Mouse (Mus musculus): ENCODE data around the gene Rtn4r. TPM values are rescaled to one million over a fixed set of nuclear protein-coding genes. Genes with fewer than 3 reads are reported as not detected.

The Rtn4r gene
- total RNA-seq, 1 experiment from 2014 or later = not detected

DNA sequence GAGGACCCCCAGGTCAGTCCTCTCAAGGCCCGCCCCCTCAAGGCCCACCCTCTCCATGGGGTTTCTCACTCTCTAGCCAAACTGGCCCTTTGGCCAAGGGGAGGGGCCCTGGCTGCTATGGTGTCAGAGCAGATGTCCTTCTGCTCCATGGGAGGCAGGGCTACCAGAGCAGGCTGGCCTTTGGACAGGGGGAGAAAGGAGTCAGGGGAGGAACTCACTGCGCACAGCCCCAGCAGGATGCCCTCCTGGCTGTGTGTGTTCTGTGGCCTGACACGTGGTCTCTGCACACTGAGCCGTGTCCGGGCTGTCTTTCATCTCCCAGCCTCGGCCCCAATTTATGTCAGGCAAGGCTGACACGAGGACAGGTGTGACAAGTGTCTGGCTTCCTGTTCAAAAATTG is 8.6 kb downstream of the Rtn4r start:
- ATAC-seq (replicated peaks in 1 of 2; ENCODE audit: insufficient read depth in 1 of 2, low FRiP score in 2 of 2, low TSS enrichment in 1 of 2, low read depth in 1 of 2, poor library complexity in 2 of 2, severe bottlenecking in 2 of 2) = no peak

DNA sequence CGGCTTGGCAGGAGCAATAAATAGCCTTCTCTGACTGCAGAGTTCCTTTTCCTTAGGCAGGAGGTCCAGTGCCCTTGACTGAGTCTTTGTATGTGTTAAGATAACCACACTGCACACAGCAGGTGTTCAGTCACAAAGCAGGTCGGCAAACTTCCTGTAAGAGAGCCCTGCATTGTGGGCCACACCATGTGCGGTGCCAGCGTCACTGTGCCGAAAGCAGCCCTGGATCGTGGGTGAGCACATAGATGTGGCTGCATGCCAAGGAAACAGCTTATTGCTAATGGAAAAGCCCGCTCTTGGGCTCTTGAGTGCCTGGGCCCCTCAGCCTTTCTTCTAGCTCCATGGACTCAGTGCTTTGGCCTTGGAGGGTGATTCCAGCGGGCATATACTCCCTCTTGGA is 16.8 kb downstream of the Rtn4r start:
- ATAC-seq (replicated peaks in 1 of 2; ENCODE audit: insufficient read depth in 1 of 2, low FRiP score in 2 of 2, low TSS enrichment in 1 of 2, low read depth in 1 of 2, poor library complexity in 2 of 2, severe bottlenecking in 2 of 2) = peak; percentile 77 to 88

DNA sequence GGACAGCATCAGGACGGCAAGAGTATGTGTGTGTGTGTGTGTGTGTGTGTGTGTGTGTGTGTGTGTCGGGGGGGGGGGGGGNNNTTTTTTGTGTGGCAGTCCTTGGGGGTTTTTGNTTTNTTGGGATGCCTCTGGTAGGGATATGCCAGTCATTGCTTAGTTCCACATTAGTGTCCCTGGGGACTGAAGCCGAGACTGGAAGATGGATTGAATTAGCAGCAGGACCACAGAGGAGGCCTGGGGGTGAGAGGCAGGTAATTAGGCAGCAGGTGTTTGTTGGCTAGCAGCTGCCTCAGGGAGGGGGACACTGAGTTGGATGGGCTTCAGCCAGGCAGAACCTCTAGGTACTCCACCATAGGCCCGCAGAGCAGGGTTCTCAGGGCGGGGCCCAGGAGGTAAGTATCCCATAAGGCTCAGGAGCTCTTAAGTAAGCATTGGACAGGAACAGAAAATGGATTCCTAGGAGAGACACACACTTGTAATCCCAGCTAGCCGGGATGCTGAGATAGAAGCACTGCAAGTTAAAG is 18.0 kb downstream of the Rtn4r start:
- no peak for ATAC-seq (replicated peaks in 1 of 2; ENCODE audit: insufficient read depth in 1 of 2, low FRiP score in 2 of 2, low TSS enrichment in 1 of 2, low read depth in 1 of 2, poor library complexity in 2 of 2, severe bottlenecking in 2 of 2)

DNA sequence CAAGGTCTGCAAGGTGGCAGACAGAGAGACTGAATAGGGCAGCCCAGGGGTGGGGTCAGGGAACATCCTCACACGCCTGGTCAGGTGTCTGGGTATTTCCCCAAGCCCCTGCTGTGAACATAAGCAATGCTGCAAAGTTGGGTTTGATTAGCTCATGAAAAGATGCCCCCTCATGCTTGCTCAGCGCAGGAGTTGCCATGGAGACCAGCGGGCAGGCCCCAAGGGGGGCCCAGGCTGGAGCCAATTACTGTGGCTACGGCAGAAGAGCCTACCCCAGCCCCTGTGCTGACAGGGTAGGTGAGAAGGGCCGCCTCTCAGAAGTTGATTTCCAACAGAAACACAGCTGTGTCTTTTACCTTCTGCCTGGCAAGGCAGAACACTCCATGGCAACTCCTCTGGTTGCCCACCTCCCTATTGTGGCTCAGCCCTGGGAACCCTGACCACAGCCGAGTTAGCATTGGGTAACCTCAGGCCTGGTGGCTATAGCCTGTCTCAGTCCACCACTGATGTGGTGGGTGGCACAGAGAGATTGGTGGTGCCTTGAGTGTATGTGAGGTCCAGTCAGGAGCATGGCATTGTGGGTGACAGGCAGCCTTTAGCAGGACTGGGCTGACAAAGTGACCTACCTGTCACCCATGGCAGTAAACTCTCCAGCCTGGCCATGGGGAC is 20.9 kb downstream of the Rtn4r start:
- peak in 1 of 2 experiments; percentile 34; a peak in 1 of 4 replicates for ATAC-seq (replicated peaks in 1 of 2; ENCODE audit: insufficient read depth in 1 of 2, low FRiP score in 2 of 2, low TSS enrichment in 1 of 2, low read depth in 1 of 2, poor library complexity in 2 of 2, severe bottlenecking in 2 of 2)

DNA sequence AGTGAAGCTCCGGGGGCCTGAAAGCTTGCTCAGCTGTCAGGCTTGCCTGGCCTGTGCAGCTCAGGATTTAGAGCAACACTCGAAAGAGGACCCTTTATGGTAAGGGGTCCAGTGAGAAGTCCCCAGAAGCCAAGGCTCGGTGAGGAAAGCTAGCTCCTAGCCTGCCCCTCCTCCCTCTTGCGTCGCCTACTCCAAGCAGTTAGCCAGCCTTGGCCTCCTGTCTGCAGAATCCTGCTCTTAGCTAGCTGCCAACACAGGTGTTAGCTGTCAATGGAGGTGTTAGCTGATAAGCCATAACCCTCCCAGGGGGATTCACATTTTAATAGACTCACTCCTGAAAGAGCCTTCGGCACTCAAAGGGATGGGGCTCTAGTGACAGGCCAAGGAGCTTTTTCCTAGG is 21.8 kb downstream of the Rtn4r start:
- ATAC-seq (replicated peaks in 1 of 2; ENCODE audit: insufficient read depth in 1 of 2, low FRiP score in 2 of 2, low TSS enrichment in 1 of 2, low read depth in 1 of 2, poor library complexity in 2 of 2, severe bottlenecking in 2 of 2) = no peak

DNA sequence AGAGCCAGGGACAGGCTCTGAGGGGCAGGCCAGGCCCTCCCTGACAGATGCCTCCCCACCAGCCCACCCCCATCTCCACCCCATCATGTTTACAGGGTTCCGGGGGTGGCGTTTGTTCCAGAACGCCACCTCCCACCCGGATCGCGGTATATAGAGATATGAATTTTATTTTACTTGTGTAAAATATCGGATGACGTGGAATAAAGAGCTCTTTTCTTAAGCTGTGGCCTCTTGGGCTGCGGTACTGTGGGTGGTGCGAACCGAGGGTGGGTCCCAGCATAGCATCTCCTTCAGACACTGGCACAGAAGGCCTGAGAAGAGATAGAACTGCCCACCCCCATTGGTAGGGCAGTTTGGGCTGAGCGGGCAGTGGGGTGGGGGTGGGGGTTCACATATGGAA is 24.7 kb downstream of the Rtn4r start:
- ATAC-seq (replicated peaks in 1 of 2; ENCODE audit: insufficient read depth in 1 of 2, low FRiP score in 2 of 2, low TSS enrichment in 1 of 2, low read depth in 1 of 2, poor library complexity in 2 of 2, severe bottlenecking in 2 of 2) = no peak

DNA sequence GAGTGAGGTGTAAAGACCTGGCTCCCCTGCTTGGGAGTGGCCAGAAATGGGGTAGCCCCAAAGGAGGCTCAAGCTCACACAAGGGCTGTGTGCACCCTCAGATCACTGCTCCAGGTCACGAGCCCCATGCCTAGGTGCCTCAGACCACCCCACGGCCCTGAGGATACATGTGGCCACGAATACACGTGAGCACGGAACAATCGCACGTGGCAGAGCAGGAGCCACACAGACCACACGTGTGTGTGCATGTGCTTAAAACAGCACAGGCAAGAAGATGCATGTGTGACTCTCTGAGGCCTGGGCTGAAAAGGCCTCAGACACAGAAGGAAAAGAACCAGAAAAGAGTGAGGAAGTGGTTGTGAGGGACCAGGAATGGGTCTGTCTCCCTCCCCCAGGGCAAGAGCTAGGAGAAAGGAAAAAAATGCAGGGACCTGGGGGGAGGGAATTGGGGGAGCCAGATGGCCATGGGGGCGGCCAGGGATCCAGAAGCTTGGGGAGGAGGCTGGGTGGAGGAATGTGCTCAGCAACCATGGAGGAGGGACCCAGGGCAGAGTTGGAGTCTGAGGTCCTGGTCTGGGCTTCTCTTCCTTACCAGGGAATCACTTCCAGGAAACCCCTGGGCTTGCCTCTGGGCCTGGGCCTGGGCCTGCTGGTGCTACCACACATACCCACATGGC is 25.5 kb downstream of the Rtn4r start:
- ATAC-seq (replicated peaks in 1 of 2; ENCODE audit: insufficient read depth in 1 of 2, low FRiP score in 2 of 2, low TSS enrichment in 1 of 2, low read depth in 1 of 2, poor library complexity in 2 of 2, severe bottlenecking in 2 of 2) = no peak

DNA sequence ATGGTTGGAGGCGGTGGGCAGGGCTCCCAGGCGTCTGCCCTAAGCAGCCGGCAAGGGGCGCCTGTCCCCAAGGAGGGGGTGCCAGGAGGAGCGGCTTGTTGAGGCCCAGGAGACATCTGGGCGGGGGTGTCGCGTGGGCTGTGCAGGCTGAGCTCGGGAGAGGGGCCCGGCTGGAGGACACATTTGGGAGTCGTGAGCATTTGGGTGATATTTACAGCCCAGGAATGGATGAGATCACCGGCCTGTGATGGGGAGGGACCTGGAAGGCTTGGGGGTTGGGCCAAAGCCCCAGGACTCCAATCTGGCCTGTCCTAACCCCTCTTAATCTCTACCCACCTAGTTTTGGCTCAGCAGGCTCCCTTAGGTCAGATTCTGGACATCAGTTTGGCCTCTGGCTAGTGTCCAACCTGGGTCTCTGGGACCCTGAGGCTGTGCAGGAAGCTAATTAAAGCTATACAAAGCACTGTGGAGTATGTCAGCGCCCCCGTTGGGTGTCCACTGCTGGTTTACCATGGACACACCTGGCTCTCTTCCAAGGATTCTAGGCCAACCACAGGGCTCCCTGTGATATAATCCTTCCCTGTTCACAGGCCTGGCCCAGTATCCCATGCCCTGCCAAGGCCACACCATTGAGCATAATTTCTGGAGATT is 27.2 kb downstream of the Rtn4r start:
- ATAC-seq (replicated peaks in 1 of 2; ENCODE audit: insufficient read depth in 1 of 2, low FRiP score in 2 of 2, low TSS enrichment in 1 of 2, low read depth in 1 of 2, poor library complexity in 2 of 2, severe bottlenecking in 2 of 2) = no peak

DNA sequence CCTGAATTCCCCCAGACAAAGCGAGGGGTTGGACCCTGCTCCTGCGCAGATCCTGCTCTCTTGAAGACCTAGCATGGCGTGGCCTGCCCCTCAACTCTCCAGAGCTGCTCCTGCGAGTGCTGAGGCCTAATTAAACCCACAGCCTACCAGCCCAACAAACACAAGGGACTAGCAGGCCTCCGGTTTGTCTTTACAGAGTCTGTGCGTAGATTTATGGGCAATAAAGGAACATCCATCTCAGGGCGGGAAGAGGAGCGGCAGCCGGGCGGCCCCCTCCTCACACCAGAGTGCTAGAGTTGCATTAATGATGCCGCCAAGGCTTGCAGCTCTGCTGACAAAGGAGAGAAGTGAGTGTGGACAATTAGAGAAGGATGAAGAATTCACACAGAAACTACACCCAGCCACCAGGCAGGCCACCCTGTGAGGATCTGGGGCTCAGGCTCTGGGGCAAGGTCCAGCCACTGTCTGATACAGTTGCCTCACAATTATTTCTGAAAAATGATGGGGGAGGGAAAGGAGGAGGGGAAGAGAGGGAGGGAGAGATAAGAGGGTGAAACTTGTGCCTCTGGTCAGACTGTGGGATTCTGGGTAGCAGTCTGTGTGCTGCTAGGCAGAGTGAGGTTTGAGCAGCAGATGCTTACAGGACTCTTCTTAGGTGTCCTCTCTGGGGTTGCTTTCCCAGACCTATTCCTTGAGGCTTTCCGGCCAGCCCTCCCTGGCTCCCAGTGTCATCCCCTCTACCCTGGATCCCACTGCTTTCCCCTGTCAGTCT is 29.3 kb downstream of the Rtn4r start:
- ATAC-seq (replicated peaks in 1 of 2; ENCODE audit: insufficient read depth in 1 of 2, low FRiP score in 2 of 2, low TSS enrichment in 1 of 2, low read depth in 1 of 2, poor library complexity in 2 of 2, severe bottlenecking in 2 of 2) = no peak

DNA sequence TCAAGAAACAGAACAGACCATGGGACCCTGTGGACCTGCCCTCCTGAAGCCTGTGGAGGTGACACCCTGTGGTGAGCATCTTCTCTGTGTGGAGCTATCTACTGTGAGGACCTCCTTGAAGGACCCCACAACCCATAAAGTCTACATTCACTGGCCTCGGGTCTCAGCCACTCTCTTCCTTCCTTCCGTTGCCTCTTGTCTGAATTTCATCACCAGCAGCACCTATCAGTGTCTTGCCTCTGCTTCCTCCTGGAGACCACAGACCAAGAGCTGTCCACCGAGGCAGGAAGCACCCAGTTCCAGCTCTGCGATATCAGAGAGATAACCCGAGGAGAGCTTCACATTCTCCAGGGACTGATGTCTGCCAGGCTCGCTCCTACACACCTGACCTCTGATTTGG is 31.8 kb downstream of the Rtn4r start:
- ATAC-seq (replicated peaks in 1 of 2; ENCODE audit: insufficient read depth in 1 of 2, low FRiP score in 2 of 2, low TSS enrichment in 1 of 2, low read depth in 1 of 2, poor library complexity in 2 of 2, severe bottlenecking in 2 of 2) = peak; percentile 73 to 82

DNA sequence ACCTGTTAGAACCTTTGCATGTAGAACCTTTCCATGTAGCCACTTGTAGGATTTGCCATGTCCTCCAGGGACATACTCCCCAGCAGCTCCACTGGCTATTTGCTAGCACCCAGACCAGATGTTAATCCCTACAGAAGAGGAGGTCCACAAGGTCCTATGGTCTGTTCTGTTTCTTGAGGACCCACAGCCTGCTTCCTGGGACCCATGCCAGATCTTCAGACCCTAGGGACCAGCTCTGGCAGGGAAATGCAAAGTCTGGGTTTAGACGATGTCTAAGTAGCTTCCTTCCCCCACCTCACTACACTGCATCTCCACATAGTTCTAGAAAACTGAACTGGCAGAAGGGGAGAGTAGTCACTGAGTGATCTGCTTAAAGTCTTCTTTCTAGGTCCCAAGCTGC is 32.3 kb downstream of the Rtn4r start:
- ATAC-seq (replicated peaks in 1 of 2; ENCODE audit: insufficient read depth in 1 of 2, low FRiP score in 2 of 2, low TSS enrichment in 1 of 2, low read depth in 1 of 2, poor library complexity in 2 of 2, severe bottlenecking in 2 of 2) = no peak

DNA sequence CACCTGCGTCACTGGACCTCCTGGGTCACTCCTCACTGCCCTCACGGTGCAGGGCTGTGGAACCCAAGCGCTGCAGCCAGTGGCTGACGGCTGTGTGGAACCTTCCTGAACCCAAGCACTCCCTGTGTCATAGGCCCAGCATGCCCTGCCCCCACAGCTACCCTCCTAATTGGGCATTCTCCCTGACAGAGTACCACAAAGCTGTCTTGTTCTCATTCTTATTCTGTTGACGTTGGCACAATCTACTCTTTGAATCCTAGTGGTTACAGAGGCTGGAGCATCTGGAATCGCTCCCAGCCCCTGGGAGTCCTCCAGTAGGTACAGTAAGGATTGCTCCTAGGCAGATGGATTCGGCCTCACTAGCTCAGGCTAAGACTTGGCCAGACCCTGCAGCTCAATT is 33.1 kb downstream of the Rtn4r start:
- ATAC-seq (replicated peaks in 1 of 2; ENCODE audit: insufficient read depth in 1 of 2, low FRiP score in 2 of 2, low TSS enrichment in 1 of 2, low read depth in 1 of 2, poor library complexity in 2 of 2, severe bottlenecking in 2 of 2) = no peak

DNA sequence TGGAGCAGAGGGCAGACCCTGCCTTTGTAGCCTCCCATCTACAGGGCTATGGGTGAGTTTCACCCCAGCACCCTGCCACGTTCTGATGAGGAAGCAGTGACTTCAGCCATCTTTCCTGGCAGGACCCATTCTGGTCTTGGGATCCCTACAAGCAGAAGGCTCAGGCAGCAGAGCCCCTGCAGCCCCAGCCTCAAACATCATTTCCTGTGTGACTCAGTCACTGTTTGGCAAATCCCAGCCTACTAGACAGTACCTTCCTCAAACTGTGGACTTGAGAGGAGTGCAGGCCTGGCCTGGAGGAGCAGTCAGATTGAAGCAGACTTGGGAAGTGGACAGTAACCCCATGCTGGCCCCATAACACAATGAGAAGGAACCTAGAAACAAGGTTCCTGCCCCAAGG is 33.7 kb downstream of the Rtn4r start:
- ATAC-seq (replicated peaks in 1 of 2; ENCODE audit: insufficient read depth in 1 of 2, low FRiP score in 2 of 2, low TSS enrichment in 1 of 2, low read depth in 1 of 2, poor library complexity in 2 of 2, severe bottlenecking in 2 of 2) = 0 out of 4 replicates have a peak, but pooled peaks of 1 of the 2 experiments have one; percentile 4

DNA sequence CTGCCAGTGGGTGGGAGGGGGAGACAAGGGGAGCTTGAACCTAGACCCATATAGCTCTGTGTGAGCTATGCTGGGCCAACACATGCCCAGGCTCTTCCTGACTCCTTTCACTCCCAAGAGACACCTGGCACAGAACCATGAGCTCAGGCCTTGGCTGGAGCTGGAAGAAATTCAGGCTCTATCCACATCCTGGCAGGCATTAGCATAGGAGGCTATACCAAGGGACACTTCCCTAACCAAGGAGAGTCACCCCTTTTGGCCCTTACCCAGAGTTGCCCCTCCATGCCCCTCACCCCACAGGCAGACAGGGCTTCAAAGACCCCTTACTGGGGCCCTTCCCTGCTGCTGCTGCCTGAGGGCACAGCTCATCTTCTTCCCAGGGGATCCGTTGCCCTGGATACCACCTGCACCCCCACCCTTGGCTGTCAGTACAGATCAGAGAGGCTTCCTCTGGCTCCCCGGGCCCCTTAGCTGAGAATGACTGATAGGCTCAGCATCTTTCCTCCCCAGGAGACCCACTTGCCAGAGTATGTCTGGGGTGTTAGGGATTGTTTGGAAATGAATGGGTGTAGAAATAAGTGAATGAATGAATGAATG is 37.3 kb downstream of the Rtn4r start:
- no peak for ATAC-seq (replicated peaks in 1 of 2; ENCODE audit: insufficient read depth in 1 of 2, low FRiP score in 2 of 2, low TSS enrichment in 1 of 2, low read depth in 1 of 2, poor library complexity in 2 of 2, severe bottlenecking in 2 of 2)

DNA sequence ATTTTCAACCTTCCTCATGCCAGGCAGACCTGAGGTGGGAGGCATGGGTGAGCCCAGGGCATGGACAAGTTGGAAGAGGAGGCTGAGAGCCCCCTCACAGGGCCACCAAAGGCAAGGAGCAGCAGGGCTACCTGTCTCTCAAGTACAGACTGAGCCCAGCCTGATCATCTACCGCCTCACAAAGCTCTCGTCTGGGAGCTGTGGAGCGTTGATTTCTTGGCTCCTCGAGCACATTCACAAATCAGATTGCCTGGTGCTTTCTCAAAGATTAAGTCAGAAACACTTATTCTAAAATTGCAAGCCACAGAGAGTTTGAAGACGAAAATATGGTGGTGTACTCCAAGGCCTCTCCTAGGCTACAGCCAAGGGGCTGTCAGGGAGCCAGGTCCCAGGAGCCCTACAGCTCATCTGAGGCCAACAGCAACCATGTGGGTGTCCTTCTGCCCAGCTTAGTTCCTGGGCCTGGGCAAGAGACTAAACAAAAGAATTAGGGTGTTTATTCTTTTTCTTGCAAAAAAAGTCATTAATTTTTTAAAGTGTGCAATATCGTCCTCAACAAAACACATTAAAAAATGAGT is 39.3 kb downstream of the Rtn4r start:
- ATAC-seq (replicated peaks in 1 of 2; ENCODE audit: insufficient read depth in 1 of 2, low FRiP score in 2 of 2, low TSS enrichment in 1 of 2, low read depth in 1 of 2, poor library complexity in 2 of 2, severe bottlenecking in 2 of 2) = no peak

DNA sequence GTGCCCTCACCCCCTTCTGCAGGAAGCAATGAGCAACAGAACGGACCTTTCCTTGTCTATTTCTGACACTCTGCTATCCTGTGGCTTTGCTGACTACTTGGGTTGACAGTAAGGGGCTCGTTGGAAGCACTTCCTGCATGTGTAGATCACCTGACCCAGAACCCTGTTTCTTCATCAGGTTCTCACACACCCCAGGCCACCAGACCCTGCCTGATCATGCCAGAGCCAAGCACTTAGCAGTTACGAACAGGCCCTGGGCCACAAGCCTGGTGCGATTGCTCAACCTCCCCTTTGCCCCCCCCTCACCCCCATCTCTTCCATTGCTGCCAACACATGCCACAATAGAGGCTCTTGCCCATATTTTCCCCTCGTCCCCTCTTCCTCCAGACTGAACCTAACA is 41.7 kb downstream of the Rtn4r start:
- ATAC-seq (replicated peaks in 1 of 2; ENCODE audit: insufficient read depth in 1 of 2, low FRiP score in 2 of 2, low TSS enrichment in 1 of 2, low read depth in 1 of 2, poor library complexity in 2 of 2, severe bottlenecking in 2 of 2) = peak; percentile 34 to 50; a peak in 3 of 4 replicates

DNA sequence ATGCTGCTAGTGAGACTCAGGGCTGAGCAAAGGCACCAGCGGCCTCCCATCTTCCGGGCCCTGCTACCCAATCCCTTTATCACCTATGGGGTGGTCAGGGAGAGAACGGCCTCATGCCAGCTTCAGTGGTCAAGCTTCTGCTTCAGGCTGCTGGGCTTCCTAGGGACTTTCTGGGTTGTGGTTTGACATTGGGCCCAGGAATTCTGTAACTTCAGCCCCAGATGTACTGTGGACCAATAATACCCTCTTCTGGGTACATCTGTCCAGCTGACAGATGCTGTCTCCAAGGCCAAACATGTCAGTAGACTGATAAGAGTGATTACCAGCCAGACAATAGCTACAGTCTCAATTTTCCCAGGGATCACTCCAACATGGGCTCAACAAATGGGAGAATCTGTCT is 42.3 kb downstream of the Rtn4r start:
- no peak for ATAC-seq (replicated peaks in 1 of 2; ENCODE audit: insufficient read depth in 1 of 2, low FRiP score in 2 of 2, low TSS enrichment in 1 of 2, low read depth in 1 of 2, poor library complexity in 2 of 2, severe bottlenecking in 2 of 2)

Data from hematopoietic stem cell, adult 5-6 weeks (primary cell).